Mouse (Mus musculus) bone marrow, adult 2 months (tissue): Measurements from ENCODE around the gene Dagla.

Source experiments
- CTCF ChIP-seq: fragments of 200-500 bp; IDR thresholded peaks from 2 replicates; pipeline ENCODE4 v1.5.1; 2011; ENCODE audit warnings: low read length, control low read depth; ENCODE audit not compliant: control insufficient read depth, insufficient read depth
- POLR2A ChIP-seq: fragments of 200-500 bp; IDR thresholded peaks from 2 replicates; pipeline ENCODE4 v1.6.1; 2011; ENCODE audit warnings: low read depth, mild to moderate bottlenecking, control low read depth, low read length, borderline replicate concordance; ENCODE audit not compliant: control insufficient read depth

- TF ChIP-seq CTCF (no peak), POLR2A (no peak)
Measured at GRCm38 (mm10) chr19:10277331-10277730, 27.3 kb downstream of the Dagla start.
